Mouse (Mus musculus): ENCODE measurements around the gene Ppp1r21. TPM values are rescaled to one million over a fixed set of nuclear protein-coding genes. Genes with fewer than 3 reads are reported as not detected.
A peak's percentile ranks its signal among the peaks of the same experiment; 100 is the strongest.

Gene Ppp1r21
- total RNA-seq, 1 experiment from 2014 or later = 37.2 TPM

GRCm38 (mm10) chr17:88508846-88509508, 20.9 kb upstream of the Ppp1r21 start:
- peak; percentile 96 to 98 for ATAC-seq (replicated peaks in 1 of 2; ENCODE audit: insufficient read depth in 1 of 2, low FRiP score in 2 of 2, low TSS enrichment in 1 of 2, low read depth in 1 of 2, poor library complexity in 2 of 2, severe bottlenecking in 2 of 2)

- no peak for ATAC-seq (replicated peaks in 1 of 2; ENCODE audit: insufficient read depth in 1 of 2, low FRiP score in 2 of 2, low TSS enrichment in 1 of 2, low read depth in 1 of 2, poor library complexity in 2 of 2, severe bottlenecking in 2 of 2)
Measured at GRCm38 (mm10) chr17:88509999-88510398, 19.9 kb upstream of the Ppp1r21 start.

- peak; percentile 35 to 66; a peak in 3 of 4 replicates for ATAC-seq (replicated peaks in 1 of 2; ENCODE audit: insufficient read depth in 1 of 2, low FRiP score in 2 of 2, low TSS enrichment in 1 of 2, low read depth in 1 of 2, poor library complexity in 2 of 2, severe bottlenecking in 2 of 2)
Measured at GRCm38 (mm10) chr17:88511095-88511551, 18.8 kb upstream of the Ppp1r21 start.

GRCm38 (mm10) chr17:88516477-88516876, 13.4 kb upstream of the Ppp1r21 start:
- ATAC-seq (replicated peaks in 1 of 2; ENCODE audit: insufficient read depth in 1 of 2, low FRiP score in 2 of 2, low TSS enrichment in 1 of 2, low read depth in 1 of 2, poor library complexity in 2 of 2, severe bottlenecking in 2 of 2) = peak in 1 of 2 experiments; percentile 25; a peak in 1 of 4 replicates

- no peak for ATAC-seq (replicated peaks in 1 of 2; ENCODE audit: insufficient read depth in 1 of 2, low FRiP score in 2 of 2, low TSS enrichment in 1 of 2, low read depth in 1 of 2, poor library complexity in 2 of 2, severe bottlenecking in 2 of 2)
Measured at GRCm38 (mm10) chr17:88527781-88528180, 2.1 kb upstream of the Ppp1r21 start.

- peak in 1 of 2 experiments; percentile 7; a peak in 1 of 4 replicates for ATAC-seq (replicated peaks in 1 of 2; ENCODE audit: insufficient read depth in 1 of 2, low FRiP score in 2 of 2, low TSS enrichment in 1 of 2, low read depth in 1 of 2, poor library complexity in 2 of 2, severe bottlenecking in 2 of 2)
Measured at GRCm38 (mm10) chr17:88530236-88530619, 310 bp downstream of the Ppp1r21 start.

- no peak for ATAC-seq (replicated peaks in 1 of 2; ENCODE audit: insufficient read depth in 1 of 2, low FRiP score in 2 of 2, low TSS enrichment in 1 of 2, low read depth in 1 of 2, poor library complexity in 2 of 2, severe bottlenecking in 2 of 2)
Measured at GRCm38 (mm10) chr17:88530667-88531066, 749 bp downstream of the Ppp1r21 start.

GRCm38 (mm10) chr17:88531176-88531575, 1.3 kb downstream of the Ppp1r21 start:
- ATAC-seq (replicated peaks in 1 of 2; ENCODE audit: insufficient read depth in 1 of 2, low FRiP score in 2 of 2, low TSS enrichment in 1 of 2, low read depth in 1 of 2, poor library complexity in 2 of 2, severe bottlenecking in 2 of 2) = no peak

- ATAC-seq (replicated peaks in 1 of 2; ENCODE audit: insufficient read depth in 1 of 2, low FRiP score in 2 of 2, low TSS enrichment in 1 of 2, low read depth in 1 of 2, poor library complexity in 2 of 2, severe bottlenecking in 2 of 2) = no peak
Measured at GRCm38 (mm10) chr17:88537842-88538430, 8.0 kb downstream of the Ppp1r21 start.

GRCm38 (mm10) chr17:88542771-88543416, 13.0 kb downstream of the Ppp1r21 start:
- no peak for ATAC-seq (replicated peaks in 1 of 2; ENCODE audit: insufficient read depth in 1 of 2, low FRiP score in 2 of 2, low TSS enrichment in 1 of 2, low read depth in 1 of 2, poor library complexity in 2 of 2, severe bottlenecking in 2 of 2)

- ATAC-seq (replicated peaks in 1 of 2; ENCODE audit: insufficient read depth in 1 of 2, low FRiP score in 2 of 2, low TSS enrichment in 1 of 2, low read depth in 1 of 2, poor library complexity in 2 of 2, severe bottlenecking in 2 of 2) = no peak
Measured at GRCm38 (mm10) chr17:88543417-88543782, 13.5 kb downstream of the Ppp1r21 start.

- ATAC-seq (replicated peaks in 1 of 2; ENCODE audit: insufficient read depth in 1 of 2, low FRiP score in 2 of 2, low TSS enrichment in 1 of 2, low read depth in 1 of 2, poor library complexity in 2 of 2, severe bottlenecking in 2 of 2) = no peak
Measured at GRCm38 (mm10) chr17:88545217-88545784, 15.4 kb downstream of the Ppp1r21 start.

- no peak for ATAC-seq (replicated peaks in 1 of 2; ENCODE audit: insufficient read depth in 1 of 2, low FRiP score in 2 of 2, low TSS enrichment in 1 of 2, low read depth in 1 of 2, poor library complexity in 2 of 2, severe bottlenecking in 2 of 2)
Measured at GRCm38 (mm10) chr17:88546745-88547144, 16.8 kb downstream of the Ppp1r21 start.

GRCm38 (mm10) chr17:88549411-88550191, 19.7 kb downstream of the Ppp1r21 start:
- ATAC-seq (replicated peaks in 1 of 2; ENCODE audit: insufficient read depth in 1 of 2, low FRiP score in 2 of 2, low TSS enrichment in 1 of 2, low read depth in 1 of 2, poor library complexity in 2 of 2, severe bottlenecking in 2 of 2) = no peak

- no peak for ATAC-seq (replicated peaks in 1 of 2; ENCODE audit: insufficient read depth in 1 of 2, low FRiP score in 2 of 2, low TSS enrichment in 1 of 2, low read depth in 1 of 2, poor library complexity in 2 of 2, severe bottlenecking in 2 of 2)
Measured at GRCm38 (mm10) chr17:88550351-88550750, 20.4 kb downstream of the Ppp1r21 start.

GRCm38 (mm10) chr17:88550981-88551940, 21.3 kb downstream of the Ppp1r21 start:
- ATAC-seq (replicated peaks in 1 of 2; ENCODE audit: insufficient read depth in 1 of 2, low FRiP score in 2 of 2, low TSS enrichment in 1 of 2, low read depth in 1 of 2, poor library complexity in 2 of 2, severe bottlenecking in 2 of 2) = peak; percentile 44; a peak in 3 of 4 replicates

Measured in hematopoietic stem cell, adult 5-6 weeks (primary cell).